Mouse (Mus musculus): Measurements from ENCODE around the gene Angptl7.

GRCm38 (mm10) chr4:148509450-148510084, 9.3 kb upstream of the Angptl7 start:
- TF ChIP-seq CTCF (IDR thresholded peaks at IDR 0.05; ENCODE audit: borderline replicate concordance, insufficient read depth, low read depth, low read length) (no peak), POLR2A (IDR thresholded peaks at IDR 0.05; ENCODE audit: borderline replicate concordance, insufficient read depth, low read length) (no peak)

Measured in cerebellum, adult 2 months (tissue).